Comparison of ENCODE assay signal across 8 mouse cellular contexts in genomic region chr7:30600651-30601050, GRCm38 (mm10). TPM values are rescaled to one million over a fixed set of nuclear protein-coding genes. Genes with fewer than 3 reads are reported as not detected.
DNase-seq lines count a peak whose midpoint lies in the region; ATAC-seq lines count a peak whose summit lies in the region.

No protein-coding gene starts in this region.

- WGBS in forebrain, embryonic 14.5 days, result 63% methylated on average over 7 of the region's 7 CpGs
- 70% methylated on average over 7 of the region's 7 CpGs for WGBS in kidney, embryonic 15.5 days
- WGBS in neural tube, embryonic 14.5 days, result 74% methylated on average over 7 of the region's 7 CpGs
- WGBS in heart, embryonic 11.5 days (ENCODE audit: insufficient replicate concordance), result 75% methylated on average over 7 of the region's 7 CpGs

- H3K9me3 ChIP-seq in forebrain, embryonic 14.5 days (replicated peaks; ENCODE audit: control insufficient read depth, low read length), result no peaks in the 10 kb centered on the region
- no peaks in the 10 kb centered on the region for H3K9me3 ChIP-seq in kidney, embryonic 15.5 days (replicated peaks)
- H3K9me3 ChIP-seq in neural tube, embryonic 14.5 days (ENCODE audit: control insufficient read depth, low read length), result no peaks in the 10 kb centered on the region
- no peaks in the 10 kb centered on the region for H3K9me3 ChIP-seq in heart, embryonic 11.5 days (replicated peaks; ENCODE audit: control insufficient read depth, low read length)

- H3K36me3 ChIP-seq in forebrain, embryonic 14.5 days (ENCODE audit: control insufficient read depth, insufficient read depth, low read length), result no peaks in the 10 kb centered on the region
- no peaks in the 10 kb centered on the region for H3K36me3 ChIP-seq in kidney, embryonic 15.5 days
- no peaks in the 10 kb centered on the region for H3K36me3 ChIP-seq in neural tube, embryonic 14.5 days (ENCODE audit: control insufficient read depth, insufficient read depth, low read length)
- H3K36me3 ChIP-seq in heart, embryonic 11.5 days (ENCODE audit: control insufficient read depth, insufficient read depth, low read length), result no peaks in the 10 kb centered on the region

- H3K27ac ChIP-seq in forebrain, embryonic 14.5 days (ENCODE audit: low read depth, low read length), result peak overlapping the region; percentile 49; the same call in 1 of the 2 replicates
- peak overlapping the region; percentile 67 for H3K27ac ChIP-seq in kidney, embryonic 15.5 days
- H3K27ac ChIP-seq in neural tube, embryonic 14.5 days (ENCODE audit: low read depth, low read length), result peak overlapping the region; percentile 44; the same call in 1 of the 2 replicates
- no peak overlapping the region for H3K27ac ChIP-seq in heart, embryonic 11.5 days (ENCODE audit: low read depth, low read length)

- ATAC-seq in forebrain, embryonic 14.5 days, result no peak
- ATAC-seq in kidney, embryonic 15.5 days (replicated peaks; ENCODE audit: low FRiP score), result peak; percentile 9; the same call in 1 of the 2 replicates
- ATAC-seq in neural tube, embryonic 14.5 days (ENCODE audit: low read depth), result 0 out of 2 replicates have a peak, but pooled peaks have one; percentile 1
- ATAC-seq in monocyte, adult 5-6 weeks (replicated peaks; ENCODE audit: insufficient number of reproducible peaks, low FRiP score, low TSS enrichment, poor library complexity, severe bottlenecking), result no peak
- ATAC-seq in heart, embryonic 11.5 days (replicated peaks; ENCODE audit: insufficient number of reproducible peaks, low FRiP score, low TSS enrichment), result no peak

- peak overlapping the region; percentile 30; the same call in 1 of the 2 replicates for H3K9ac ChIP-seq in forebrain, embryonic 14.5 days (ENCODE audit: low read length)
- no peak overlapping the region for H3K9ac ChIP-seq in kidney, embryonic 15.5 days
- peak overlapping the region; percentile 28; the same call in 1 of the 2 replicates for H3K9ac ChIP-seq in neural tube, embryonic 14.5 days (replicated peaks; ENCODE audit: low read depth, low read length)
- no peak overlapping the region for H3K9ac ChIP-seq in heart, embryonic 11.5 days (ENCODE audit: low read depth, low read length)

- H3K4me3 ChIP-seq in forebrain, embryonic 14.5 days (ENCODE audit: low read depth, low read length), result no peak overlapping the region
- H3K4me3 ChIP-seq in kidney, embryonic 15.5 days (replicated peaks), result no peak overlapping the region
- no peak overlapping the region for H3K4me3 ChIP-seq in neural tube, embryonic 14.5 days (ENCODE audit: low read depth, low read length)
- H3K4me3 ChIP-seq in heart, embryonic 11.5 days (ENCODE audit: low read depth, low read length), result no peak overlapping the region

- H3K27me3 ChIP-seq in forebrain, embryonic 14.5 days (replicated peaks; ENCODE audit: control insufficient read depth, insufficient read depth, low read length), result no peaks in the 10 kb centered on the region
- H3K27me3 ChIP-seq in kidney, embryonic 15.5 days, result no peaks in the 10 kb centered on the region
- H3K27me3 ChIP-seq in neural tube, embryonic 14.5 days (ENCODE audit: control insufficient read depth, insufficient read depth, low read length), result no peaks in the 10 kb centered on the region
- H3K27me3 ChIP-seq in heart, embryonic 11.5 days (ENCODE audit: control insufficient read depth, insufficient read depth, low read length), result no peaks in the 10 kb centered on the region

- H3K4me1 ChIP-seq in forebrain, embryonic 14.5 days (ENCODE audit: control insufficient read depth, insufficient read depth, low read length), result no peaks in the 10 kb centered on the region
- H3K4me1 ChIP-seq in kidney, embryonic 15.5 days, result peaks cover 38% of the 10 kb centered on the region
- 0 out of 2 replicates have a peak, but pooled peaks cover 3% of the 10 kb centered on the region for H3K4me1 ChIP-seq in neural tube, embryonic 14.5 days (ENCODE audit: control insufficient read depth, insufficient read depth, low read length)
- no peaks in the 10 kb centered on the region for H3K4me1 ChIP-seq in heart, embryonic 11.5 days (ENCODE audit: control insufficient read depth, insufficient read depth, low read length)

- peak; percentile 22 for DNase-seq in left cerebral cortex, postnatal 4 days
- DNase-seq in left cerebral cortex, postnatal 10 days (ENCODE audit: extremely low spot score in 1 of 2, low spot score in 2 of 2), result no peak
- DNase-seq in forebrain, embryonic 14.5 days (ENCODE audit: low spot score), result no peak
- no peak for DNase-seq in layer of hippocampus, adult 8-10 months (ENCODE audit: low spot score in 2 of 2)

- H3K4me2 ChIP-seq in forebrain, embryonic 14.5 days (ENCODE audit: low read length), result no peak overlapping the region
- 0 out of 2 replicates have a peak overlapping the region, but pooled peaks have one; percentile 27 for H3K4me2 ChIP-seq in kidney, embryonic 15.5 days
- H3K4me2 ChIP-seq in neural tube, embryonic 14.5 days (ENCODE audit: low read depth, low read length), result peak overlapping the region; percentile 37; the same call in 1 of the 2 replicates
- no peak overlapping the region for H3K4me2 ChIP-seq in heart, embryonic 11.5 days

- intact Hi-C loops in left cerebral cortex, postnatal 4 days (cut with DNase I), result no loop called here
- intact Hi-C loops in left cerebral cortex, postnatal 10 days (cut with DNase I), result no loop called here

RNA-seq across cellular contexts. Expression of gene Zbtb32, which starts 1.9 kb away (rescaled TPM):
- total RNA-seq in left cerebral cortex, postnatal 4 days (2021), result not detected
- total RNA-seq in left cerebral cortex, postnatal 10 days (2021), result not detected
- polyA plus RNA-seq in forebrain, embryonic 14.5 days (2014; fragmentation: Nextera tagmentation; extraction: Ambion mirVana), result 0.12 and 0.34 TPM in 2 replicates
- 0.36 and 0.63 TPM in 2 replicates for polyA plus RNA-seq in kidney, embryonic 15.5 days (2015; fragmentation: Nextera tagmentation; extraction: Ambion mirVana)
- polyA plus RNA-seq in neural tube, embryonic 14.5 days (2014; fragmentation: Nextera tagmentation; extraction: Ambion mirVana), result 0.30 and 0.35 TPM in 2 replicates
- total RNA-seq in monocyte, adult 5-6 weeks (2017), result 8.4 to 30.5 TPM (median 20.6 TPM) in 3 replicates
- total RNA-seq in layer of hippocampus, adult 8-10 months (2022), result not detected
- polyA plus RNA-seq in heart, embryonic 11.5 days (2014; fragmentation: Nextera tagmentation; extraction: Ambion mirVana), result 0.14 TPM in 1 of 2 replicates, not detected in the other

RNA-seq across cellular contexts. Expression of gene Upk1a, which starts 12.0 kb away (rescaled TPM):
- total RNA-seq in left cerebral cortex, postnatal 4 days (2021), result under 1 TPM; 0.24 to 0.54 TPM
- total RNA-seq in left cerebral cortex, postnatal 10 days (2021), result under 1 TPM in 1 of 2 experiments, not detected in 1; 0.32 TPM
- 0.20 and 0.25 TPM in 2 replicates for polyA plus RNA-seq in forebrain, embryonic 14.5 days (2014; fragmentation: Nextera tagmentation; extraction: Ambion mirVana)
- polyA plus RNA-seq in kidney, embryonic 15.5 days (2015; fragmentation: Nextera tagmentation; extraction: Ambion mirVana), result 3.6 and 5.3 TPM in 2 replicates
- polyA plus RNA-seq in neural tube, embryonic 14.5 days (2014; fragmentation: Nextera tagmentation; extraction: Ambion mirVana), result 0.43 and 0.62 TPM in 2 replicates
- total RNA-seq in monocyte, adult 5-6 weeks (2017), result 1.1 TPM in 1 of 3 replicates, not detected in the others
- 1 to 10 TPM in 1 of 4 experiments, under 1 TPM in 2, not detected in 1; 0.39 to 1.2 (median 0.89) TPM for total RNA-seq in layer of hippocampus, adult 8-10 months (2022)
- 0.31 and 0.47 TPM in 2 replicates for polyA plus RNA-seq in heart, embryonic 11.5 days (2014; fragmentation: Nextera tagmentation; extraction: Ambion mirVana)

RNA-seq across cellular contexts. Expression of gene Kmt2b, which starts 12.1 kb away (rescaled TPM):
- total RNA-seq in left cerebral cortex, postnatal 4 days (2021), result 10 to 100 TPM; 69.9 to 79.7 TPM
- total RNA-seq in left cerebral cortex, postnatal 10 days (2021), result 10 to 100 TPM; 54.1 to 56.9 TPM
- polyA plus RNA-seq in forebrain, embryonic 14.5 days (2014; fragmentation: Nextera tagmentation; extraction: Ambion mirVana), result 8.7 and 9.6 TPM in 2 replicates
- polyA plus RNA-seq in kidney, embryonic 15.5 days (2015; fragmentation: Nextera tagmentation; extraction: Ambion mirVana), result 6.7 and 10.9 TPM in 2 replicates
- polyA plus RNA-seq in neural tube, embryonic 14.5 days (2014; fragmentation: Nextera tagmentation; extraction: Ambion mirVana), result 13.6 and 14.6 TPM in 2 replicates
- 15.4 to 44.0 TPM (median 23.8 TPM) in 3 replicates for total RNA-seq in monocyte, adult 5-6 weeks (2017)
- total RNA-seq in layer of hippocampus, adult 8-10 months (2022), result 10 to 100 TPM; 44.1 to 60.2 (median 56.1) TPM
- polyA plus RNA-seq in heart, embryonic 11.5 days (2014; fragmentation: Nextera tagmentation; extraction: Ambion mirVana), result 7.1 and 8.1 TPM in 2 replicates

RNA-seq across cellular contexts. Expression of gene Cox6b1, which starts 25.3 kb away (rescaled TPM):
- total RNA-seq in left cerebral cortex, postnatal 4 days (2021), result 100 to 1,000 TPM; 573 to 579 TPM
- total RNA-seq in left cerebral cortex, postnatal 10 days (2021), result 100 to 1,000 TPM; 736 to 789 TPM
- 909 and 1,141 TPM in 2 replicates for polyA plus RNA-seq in forebrain, embryonic 14.5 days (2014; fragmentation: Nextera tagmentation; extraction: Ambion mirVana)
- polyA plus RNA-seq in kidney, embryonic 15.5 days (2015; fragmentation: Nextera tagmentation; extraction: Ambion mirVana), result 1,049 and 1,131 TPM in 2 replicates
- 1,118 and 1,342 TPM in 2 replicates for polyA plus RNA-seq in neural tube, embryonic 14.5 days (2014; fragmentation: Nextera tagmentation; extraction: Ambion mirVana)
- 424 to 540 TPM (median 506 TPM) in 3 replicates for total RNA-seq in monocyte, adult 5-6 weeks (2017)
- 100 to 1,000 TPM; 631 to 661 (median 651) TPM for total RNA-seq in layer of hippocampus, adult 8-10 months (2022)
- 1,669 and 1,746 TPM in 2 replicates for polyA plus RNA-seq in heart, embryonic 11.5 days (2014; fragmentation: Nextera tagmentation; extraction: Ambion mirVana)

RNA-seq across cellular contexts. Expression of gene Etv2, which starts 35.0 kb away (rescaled TPM):
- not detected for total RNA-seq in left cerebral cortex, postnatal 4 days (2021)
- not detected for total RNA-seq in left cerebral cortex, postnatal 10 days (2021)
- polyA plus RNA-seq in forebrain, embryonic 14.5 days (2014; fragmentation: Nextera tagmentation; extraction: Ambion mirVana), result not detected in 2 replicates
- not detected in 2 replicates for polyA plus RNA-seq in kidney, embryonic 15.5 days (2015; fragmentation: Nextera tagmentation; extraction: Ambion mirVana)
- polyA plus RNA-seq in neural tube, embryonic 14.5 days (2014; fragmentation: Nextera tagmentation; extraction: Ambion mirVana), result not detected in 2 replicates
- total RNA-seq in monocyte, adult 5-6 weeks (2017), result not detected in 3 replicates
- total RNA-seq in layer of hippocampus, adult 8-10 months (2022), result not detected
- polyA plus RNA-seq in heart, embryonic 11.5 days (2014; fragmentation: Nextera tagmentation; extraction: Ambion mirVana), result 2.6 and 3.6 TPM in 2 replicates

Comparison
In these comparisons a context has a peak if more than half of its experiments do, and no peak if none do; other contexts are left out.
1. ATAC-seq: peak in kidney, embryonic 15.5 days (single experiment) and neural tube, embryonic 14.5 days (single experiment); none in forebrain, embryonic 14.5 days (single experiment), monocyte, adult 5-6 weeks (single experiment) and heart, embryonic 11.5 days (single experiment).
2. H3K4me2 ChIP-seq: peak in kidney, embryonic 15.5 days (single experiment) and neural tube, embryonic 14.5 days (single experiment); none in forebrain, embryonic 14.5 days (single experiment) and heart, embryonic 11.5 days (single experiment).
3. H3K9ac ChIP-seq: peak in forebrain, embryonic 14.5 days (single experiment) and neural tube, embryonic 14.5 days (single experiment); none in kidney, embryonic 15.5 days (single experiment) and heart, embryonic 11.5 days (single experiment).